Mouse (Mus musculus) limb, embryonic 11.5 days (tissue): Measurements from ENCODE around the gene Bckdk. TPM values are rescaled to one million over a fixed set of nuclear protein-coding genes. Genes with fewer than 3 reads are reported as not detected.

Experiments
- ATAC-seq: fragments of 200-750 bp; cut with Nextera tagmentation; 2 replicates; pipeline ENCODE4 v1.8.0; 2017; ENCODE audit warnings: low read depth; ENCODE audit not compliant: insufficient number of reproducible peaks, low FRiP score, low TSS enrichment
- DNase-seq: peaks from one replicate; pipeline ENCODE4 v3.0.0-alpha.2; 2015; ENCODE audit warnings: low spot score
- H3K27ac ChIP-seq: fragments of 300-500 bp; sonication (generic); replicated peaks from 2 replicates; pipeline ENCODE4 v1.5.1; 2014; ENCODE audit warnings: low read depth, mild to moderate bottlenecking, low read length
- H3K27me3 ChIP-seq: fragments of 300-500 bp; sonication (generic); 2 replicates; pipeline ENCODE4 v1.6.1; 2014; ENCODE audit warnings: mild to moderate bottlenecking, low read length, mixed read lengths; ENCODE audit not compliant: control insufficient read depth, insufficient read depth
- H3K36me3 ChIP-seq: fragments of 300-500 bp; sonication (generic); 2 replicates; pipeline ENCODE4 v1.6.1; 2014; ENCODE audit warnings: mild to moderate bottlenecking, low read length, moderate library complexity, mixed read lengths; ENCODE audit not compliant: control insufficient read depth, insufficient read depth
- H3K4me1 ChIP-seq: fragments of 300-500 bp; sonication (generic); 2 replicates; pipeline ENCODE4 v1.6.1; 2014; ENCODE audit warnings: low read length, mixed read lengths; ENCODE audit not compliant: control insufficient read depth, insufficient read depth
- H3K4me2 ChIP-seq: fragments of 300-500 bp; sonication (generic); 2 replicates; pipeline ENCODE4 v1.6.1; 2014; ENCODE audit warnings: low read depth, mild to moderate bottlenecking, moderate library complexity; ENCODE audit not compliant: severe bottlenecking
- H3K4me3 ChIP-seq: fragments of 300-500 bp; sonication (generic); 2 replicates; pipeline ENCODE4 v1.5.1; 2014; ENCODE audit warnings: low read depth, low read length
- H3K9ac ChIP-seq: fragments of 300-500 bp; sonication (generic); 2 replicates; pipeline ENCODE4 v1.6.1; 2014; ENCODE audit warnings: mild to moderate bottlenecking, low read length
- H3K9me3 ChIP-seq: fragments of 300-500 bp; sonication (generic); 2 replicates; pipeline ENCODE4 v1.6.1; 2016; ENCODE audit warnings: low read length; ENCODE audit not compliant: control insufficient read depth
- WGBS: fragments of 180-500 bp; shearing (Covaris S2); extraction: QIAGEN DNeasy Blood & Tissue Kit; methylation state at CpG from one replicate; pipeline ENCODE4 v1.1.7; 2014; 5-methylcytosine and 5-hydroxymethylcytosine counted together
- polyA plus RNA-seq: library from polyadenylated mRNA; unstranded; fragments of >200 nt; fragmentation: Nextera tagmentation; extraction: Ambion mirVana; gene quantifications from 2 replicates; pipeline ENCODE4 v1.2.1, GENCODE M21; 2014

Bckdk gene
- 124 TPM in 2 replicates for polyA plus RNA-seq

DNA sequence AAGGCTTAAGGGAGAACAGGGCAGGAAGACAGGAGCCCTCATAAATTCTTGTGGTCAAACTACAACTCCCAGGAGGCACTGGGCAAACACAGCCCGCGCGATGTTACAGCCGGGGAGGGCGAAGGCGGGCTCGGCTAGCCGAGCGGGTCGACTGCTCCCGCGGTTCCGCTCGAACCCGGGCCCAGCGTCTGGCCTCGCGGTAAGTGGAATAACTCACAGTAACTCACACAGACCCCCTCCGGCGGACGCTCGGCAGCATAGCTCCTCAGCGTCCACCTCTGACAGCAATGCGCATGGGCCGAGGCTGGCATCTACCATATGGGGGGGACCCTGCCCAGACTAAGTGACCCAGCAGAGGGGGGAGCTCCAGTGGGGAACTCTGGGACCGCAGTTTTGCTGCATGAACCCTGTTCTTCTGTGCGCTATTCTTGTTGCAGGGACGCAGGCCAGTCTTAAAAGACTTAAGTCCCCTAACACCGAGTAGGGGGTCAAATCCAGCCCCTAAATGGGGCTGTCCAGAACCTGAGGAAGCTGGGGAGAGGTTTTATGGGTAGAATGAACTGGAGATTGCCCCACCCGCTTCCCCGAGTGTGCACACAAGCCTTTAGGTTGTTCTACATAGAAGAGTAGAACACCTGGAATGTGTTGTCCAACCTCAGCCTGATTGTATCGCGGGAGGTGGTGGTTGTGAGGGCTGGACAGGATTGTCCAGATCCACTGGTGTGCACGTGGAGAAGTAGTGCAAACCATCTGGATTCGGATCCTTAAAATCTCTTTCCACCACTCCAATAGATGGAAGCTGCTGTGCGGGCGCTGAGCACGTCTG is at the start of gene Bckdk:
Gene Bckdk, plus strand, starts transcription at position 112 of the 826 bp plus-strand sequence.
- Histone ChIP-seq H3K27me3 (no peaks in the 10 kb centered on the region), H3K4me2 (peak within 1 kb of the TSS; percentile 84), H3K4me3 (peak within 1 kb of the TSS; percentile 61), H3K9me3 (no peaks in the 10 kb centered on the region), H3K27ac (peak within 1 kb of the TSS; percentile 72), H3K36me3 (peaks cover 20% of the 10 kb centered on the region), H3K4me1 (no peaks in the 10 kb centered on the region), H3K9ac (peak within 1 kb of the TSS; percentile 91)
- ATAC-seq (peak; percentile 83), DNase-seq (peak; percentile 89)
- WGBS, result 7% methylated on average over 38 of the region's 38 CpGs

DNA sequence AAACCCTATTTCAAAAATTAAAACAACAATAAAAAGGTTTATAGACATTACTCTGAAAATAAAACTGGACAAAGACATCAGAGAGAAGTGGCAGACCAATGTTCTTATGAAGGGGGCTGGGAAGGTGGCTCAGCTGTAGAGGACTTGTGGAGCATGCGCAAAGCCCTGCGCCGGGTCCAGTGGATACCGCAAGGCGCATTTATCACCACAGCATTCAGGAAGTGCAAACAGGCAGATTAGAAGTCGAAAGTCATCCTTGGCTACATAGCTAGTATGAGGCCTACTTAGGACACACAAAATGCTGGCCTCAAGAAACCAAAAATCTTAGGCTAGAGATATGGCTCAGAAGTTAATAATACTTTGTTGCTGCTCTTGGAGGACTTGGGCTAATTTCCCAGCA is 45.6 kb upstream of the Bckdk start:
- DNase-seq (no peak), ATAC-seq (no peak)
- H3K4me3 ChIP-seq, result no peak overlapping the region
- H3K4me2 ChIP-seq, result no peak overlapping the region
- no peaks in the 10 kb centered on the region for H3K4me1 ChIP-seq
- 94% methylated on average over 6 of the region's 6 CpGs for WGBS
- no peaks in the 10 kb centered on the region for H3K9me3 ChIP-seq
- no peak overlapping the region for H3K9ac ChIP-seq
- H3K27me3 ChIP-seq, result no peaks in the 10 kb centered on the region
- H3K36me3 ChIP-seq, result no peaks in the 10 kb centered on the region
- no peak overlapping the region for H3K27ac ChIP-seq

DNA sequence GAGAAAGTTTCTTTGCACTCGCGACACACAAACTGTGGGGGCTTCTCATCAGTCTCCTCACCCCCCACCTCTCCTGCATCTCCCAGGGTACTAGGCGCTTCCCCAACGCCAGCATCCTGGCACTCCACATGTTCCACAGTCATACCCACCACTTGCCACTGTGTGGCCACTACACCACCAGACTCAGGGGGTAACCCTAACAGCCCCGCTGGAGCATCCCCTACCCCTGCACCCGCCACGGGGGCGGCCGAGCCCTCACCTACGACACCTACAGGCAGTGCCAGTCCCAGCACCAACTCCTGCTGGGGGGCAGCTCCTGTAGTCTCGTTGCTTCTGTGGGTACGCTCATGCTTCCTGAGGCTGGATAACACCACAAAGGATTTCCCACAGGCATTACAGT is 37.4 kb upstream of the Bckdk start:
- no peak for ATAC-seq
- no peak overlapping the region for H3K4me3 ChIP-seq
- H3K27me3 ChIP-seq, result no peaks in the 10 kb centered on the region
- H3K4me2 ChIP-seq, result no peak overlapping the region
- no peak overlapping the region for H3K9ac ChIP-seq
- H3K27ac ChIP-seq, result no peak overlapping the region
- H3K4me1 ChIP-seq, result no peaks in the 10 kb centered on the region
- no peak for DNase-seq
- peaks cover 30% of the 10 kb centered on the region for H3K36me3 ChIP-seq
- WGBS, result 94% methylated on average over 12 of the region's 12 CpGs
- H3K9me3 ChIP-seq, result no peaks in the 10 kb centered on the region

DNA sequence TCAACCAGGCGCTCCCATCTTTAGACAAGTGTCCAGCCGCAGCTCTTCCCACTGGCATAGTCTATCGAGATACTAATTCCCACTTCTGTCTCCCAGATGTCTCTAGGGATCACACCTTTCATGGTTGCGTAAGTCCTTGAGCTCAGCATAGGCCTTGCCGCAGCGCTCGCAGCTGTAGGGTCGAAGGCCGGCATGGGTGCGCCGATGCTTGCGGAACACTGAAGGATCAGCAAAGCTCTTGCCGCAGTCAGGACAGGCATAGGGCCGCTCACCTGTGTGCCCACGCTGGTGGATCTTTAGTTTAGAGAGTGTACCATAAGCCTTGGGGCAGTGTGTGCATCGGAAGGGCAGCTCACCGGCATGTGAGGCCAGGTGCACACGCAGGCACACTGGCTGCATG is 36.2 kb upstream of the Bckdk start:
- no peak for ATAC-seq

DNA sequence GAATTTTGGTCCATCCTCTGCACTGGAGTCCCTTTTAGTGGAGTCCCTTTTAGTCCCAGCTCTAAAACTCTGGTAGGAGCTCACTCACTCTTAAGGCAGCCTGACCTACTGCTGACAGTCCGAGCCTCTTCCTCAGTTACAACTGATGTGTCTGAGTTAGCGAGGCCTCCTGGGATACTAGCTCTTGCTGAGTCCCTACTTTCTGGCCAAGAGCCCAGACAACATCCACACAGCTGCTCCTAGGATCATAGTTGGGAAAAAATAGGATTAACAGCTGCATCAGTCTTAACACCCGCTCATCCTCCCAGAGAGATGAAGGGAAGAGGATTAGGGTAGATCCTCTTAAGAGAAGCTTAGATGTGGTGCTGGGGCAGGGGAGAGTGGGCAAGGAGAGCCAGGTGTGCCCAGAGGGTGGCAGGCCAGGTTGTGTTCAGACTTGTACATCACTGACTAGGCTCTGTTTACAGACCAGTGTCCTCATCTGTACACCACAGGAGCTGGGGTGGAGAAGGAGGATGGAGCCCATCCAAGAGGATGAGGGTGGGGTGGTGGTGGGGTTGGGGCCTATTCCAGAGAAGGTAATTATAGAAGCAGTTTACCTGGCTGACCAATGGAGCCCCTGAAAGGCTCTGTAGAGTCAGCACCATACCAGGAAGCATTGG is 34.6 kb upstream of the Bckdk start:
- ATAC-seq (no peak), DNase-seq (no peak)
- Histone ChIP-seq H3K9me3 (no peaks in the 10 kb centered on the region), H3K27ac (no peak overlapping the region), H3K4me2 (no peak overlapping the region), H3K36me3 (peaks cover 38% of the 10 kb centered on the region), H3K27me3 (no peaks in the 10 kb centered on the region), H3K4me3 (no peak overlapping the region), H3K4me1 (peaks cover 5% of the 10 kb centered on the region), H3K9ac (no peak overlapping the region)
- 97% methylated on average over 3 of the region's 3 CpGs for WGBS

More for the DNA sequence above, 36.2 kb upstream of the Bckdk start:
- Histone ChIP-seq H3K27ac (no peak overlapping the region), H3K4me2 (no peak overlapping the region), H3K36me3 (peaks cover 36% of the 10 kb centered on the region), H3K4me3 (no peak overlapping the region), H3K9me3 (no peaks in the 10 kb centered on the region), H3K27me3 (no peaks in the 10 kb centered on the region), H3K9ac (no peak overlapping the region), H3K4me1 (no peaks in the 10 kb centered on the region)
- no peak for DNase-seq
- WGBS, result 97% methylated on average over 18 of the region's 18 CpGs

DNA sequence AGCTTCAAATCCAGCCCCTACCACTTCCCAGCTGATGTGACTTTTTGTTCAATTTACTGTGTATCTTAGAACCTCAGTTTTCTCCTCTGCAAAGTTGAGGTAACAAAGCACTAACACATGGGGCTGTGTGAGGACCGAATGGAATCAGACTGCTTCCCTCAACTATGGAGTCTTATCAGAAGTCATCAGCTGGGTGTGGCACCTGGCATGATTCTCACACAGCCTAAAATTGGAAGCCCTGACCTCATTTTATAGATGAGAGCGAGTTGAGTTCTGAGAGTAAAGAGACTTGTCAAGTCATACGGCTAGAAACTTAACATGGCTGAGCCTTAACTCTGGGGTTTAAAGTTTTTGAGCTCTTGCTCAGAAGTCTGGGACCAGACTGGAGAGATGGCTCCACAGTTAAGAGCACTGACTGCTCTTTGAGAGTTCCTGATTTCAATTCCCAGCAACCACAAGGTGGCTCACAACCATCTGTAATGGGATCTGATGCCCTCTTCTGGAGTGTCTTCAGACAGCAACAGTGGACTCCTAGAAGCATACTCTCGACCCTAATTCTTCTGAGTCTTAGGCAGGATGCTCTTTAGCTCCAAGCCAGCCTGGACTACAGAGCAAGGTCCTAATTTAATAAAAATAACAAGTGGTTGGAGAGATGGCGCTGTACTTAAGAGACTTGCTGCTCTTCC is 33.6 kb upstream of the Bckdk start:
- H3K4me2 ChIP-seq, result no peak overlapping the region
- no peak overlapping the region for H3K27ac ChIP-seq
- DNase-seq (no peak), ATAC-seq (no peak)
- no peak overlapping the region for H3K4me3 ChIP-seq
- peaks cover 8% of the 10 kb centered on the region for H3K4me1 ChIP-seq
- peaks cover 38% of the 10 kb centered on the region for H3K36me3 ChIP-seq
- WGBS, result 84% methylated on average over 5 of the region's 5 CpGs
- no peaks in the 10 kb centered on the region for H3K9me3 ChIP-seq
- no peaks in the 10 kb centered on the region for H3K27me3 ChIP-seq
- H3K9ac ChIP-seq, result no peak overlapping the region

DNA sequence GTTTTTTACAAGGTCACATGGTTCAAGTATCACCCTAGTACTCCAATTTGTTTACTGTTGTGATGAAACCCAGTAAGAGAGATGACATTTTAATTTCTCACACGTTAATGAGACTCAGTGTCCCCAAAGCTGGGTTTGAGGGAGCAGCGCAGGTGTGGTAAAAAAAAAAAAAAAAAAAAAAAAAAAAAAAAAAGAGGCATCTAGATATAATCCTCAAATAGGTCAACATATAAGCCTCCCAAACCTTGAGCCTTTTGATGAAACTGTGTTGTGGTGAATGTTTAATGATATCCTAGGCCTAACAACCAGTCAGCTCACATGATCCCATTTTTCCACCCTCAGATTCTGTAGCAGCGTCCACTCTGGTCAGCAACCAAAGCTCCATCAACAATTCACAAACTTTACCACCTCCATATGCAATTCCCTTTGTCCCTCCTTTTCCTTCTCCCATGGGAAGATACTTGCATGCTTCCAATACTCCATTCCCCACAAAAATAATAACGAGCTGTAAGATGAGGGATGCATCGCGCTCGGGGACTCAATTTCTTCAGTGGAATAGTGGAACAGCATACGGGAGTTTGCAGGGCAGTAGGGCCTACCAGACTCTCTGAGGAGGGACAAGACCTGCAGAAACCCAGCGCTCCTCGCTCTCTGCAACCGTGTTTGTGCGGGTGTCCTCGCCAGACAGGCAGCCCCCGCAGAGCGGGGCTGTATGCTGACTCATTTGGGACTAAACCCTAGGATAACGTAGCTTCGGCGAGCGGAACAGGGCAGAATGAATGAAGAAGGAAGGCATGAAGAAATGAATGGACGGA is 28.9 kb upstream of the Bckdk start:
- WGBS, result 4% methylated on average over 20 of the region's 20 CpGs
- no peaks in the 10 kb centered on the region for H3K27me3 ChIP-seq
- H3K4me3 ChIP-seq, result peak overlapping the region; percentile 73
- H3K36me3 ChIP-seq, result peaks cover 26% of the 10 kb centered on the region
- H3K27ac ChIP-seq, result peak overlapping the region; percentile 96
- no peak for ATAC-seq
- peaks cover 11% of the 10 kb centered on the region for H3K4me1 ChIP-seq
- H3K4me2 ChIP-seq, result peak overlapping the region; percentile 72
- DNase-seq, result no peak
- H3K9me3 ChIP-seq, result no peaks in the 10 kb centered on the region
- H3K9ac ChIP-seq, result peak overlapping the region; percentile 99

DNA sequence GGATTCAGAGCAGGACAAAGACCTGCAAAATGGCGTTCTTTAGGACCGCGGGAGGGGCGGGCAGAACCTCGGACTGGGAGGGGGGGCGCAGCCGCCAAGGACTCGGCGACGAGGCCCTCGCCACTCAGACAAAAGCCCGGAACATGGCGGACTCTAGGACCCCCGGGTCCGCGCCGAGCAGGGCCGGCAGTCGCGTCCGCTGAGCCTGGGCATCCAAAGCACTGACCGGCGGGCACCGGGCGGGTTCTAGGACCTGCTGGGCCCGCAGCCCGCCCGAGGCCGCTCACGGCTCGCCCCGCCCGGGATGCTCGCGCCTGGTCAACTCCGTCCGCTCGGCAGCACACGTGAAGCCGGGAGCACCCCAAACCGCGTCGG is 28.3 kb upstream of the Bckdk start:
- Histone ChIP-seq H3K4me1 (peaks cover 11% of the 10 kb centered on the region), H3K9ac (peak overlapping the region; percentile 99), H3K4me3 (peak overlapping the region; percentile 73), H3K36me3 (peaks cover 32% of the 10 kb centered on the region), H3K4me2 (peak overlapping the region; percentile 72), H3K27me3 (no peaks in the 10 kb centered on the region), H3K9me3 (no peaks in the 10 kb centered on the region), H3K27ac (peak overlapping the region; percentile 96)
- peak; percentile 98 for DNase-seq
- ATAC-seq, result peak; percentile 93
- WGBS, result 0% methylated on average over 33 of the region's 43 CpGs
